Mouse (Mus musculus): ENCODE measurements at regions not wholly inside any gene's neighbourhood (a gene's known extent, or its start where the extent isn't known, plus 50 kb on each side); places are given as distances from the start of the nearest gene placed in this dataset.

DNA sequence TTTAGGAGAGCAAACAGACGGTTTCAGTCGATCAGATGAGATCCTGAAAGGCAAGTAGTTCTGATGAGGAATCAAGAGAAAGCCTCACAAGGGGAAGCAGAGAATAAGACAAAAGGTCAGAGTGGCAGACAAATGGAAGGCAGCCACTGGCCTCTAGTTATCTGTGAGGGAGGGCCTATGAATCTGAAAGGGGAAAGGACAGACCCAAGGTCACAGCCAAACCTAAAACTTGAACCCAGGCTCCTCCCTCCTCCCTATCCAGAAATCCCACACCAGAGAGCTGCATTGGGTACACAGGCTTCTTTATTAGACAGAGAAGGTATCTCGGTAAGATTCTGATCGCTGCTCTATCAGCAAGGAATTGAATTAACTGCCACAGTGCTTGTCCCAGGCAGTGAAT, 476.0 kb downstream of the Prss52 start:
- no peak for ATAC-seq (ENCODE audit: insufficient number of reproducible peaks, low FRiP score, low TSS enrichment, low read depth)
- Histone ChIP-seq H3K9ac (no peak overlapping the region), H3K4me1 (no peaks in the 10 kb centered on the region), H3K4me3 (replicated peaks) (no peak overlapping the region), H3K4me2 (replicated peaks) (no peak overlapping the region), H3K27ac (replicated peaks) (no peak overlapping the region), H3K36me3 (no peaks in the 10 kb centered on the region), H3K27me3 (peaks cover 45% of the 10 kb centered on the region), H3K9me3 (replicated peaks) (no peaks in the 10 kb centered on the region)
- WGBS = 71% methylated on average over 4 of the region's 4 CpGs

DNA sequence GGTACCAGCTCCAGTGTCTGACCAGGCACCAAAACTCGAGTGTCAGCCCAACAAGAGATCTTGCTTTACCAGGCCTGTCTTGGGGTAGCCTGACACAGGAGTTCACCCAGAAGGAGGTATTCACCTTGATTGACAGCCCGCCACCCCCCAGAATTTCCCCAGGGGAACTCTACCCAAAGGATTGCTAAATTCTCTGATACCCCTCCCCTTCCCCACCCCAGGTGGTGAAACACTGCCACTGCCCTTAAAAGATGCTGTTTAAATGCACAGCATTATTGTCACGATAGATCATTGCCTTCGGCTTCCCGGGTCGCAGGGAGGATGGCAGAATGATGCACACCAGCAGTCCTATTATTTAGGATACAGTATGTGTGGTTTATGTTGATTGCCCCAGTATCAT, 476.8 kb downstream of the Prss52 start:
- no peaks in the 10 kb centered on the region for H3K9me3 ChIP-seq (replicated peaks)
- WGBS = 37% methylated on average over 6 of the region's 6 CpGs
- H3K4me2 ChIP-seq (replicated peaks) = no peak overlapping the region
- peaks cover 53% of the 10 kb centered on the region for H3K27me3 ChIP-seq
- H3K9ac ChIP-seq = no peak overlapping the region
- no peak overlapping the region for H3K27ac ChIP-seq (replicated peaks)
- no peak for ATAC-seq (ENCODE audit: insufficient number of reproducible peaks, low FRiP score, low TSS enrichment, low read depth)
- H3K36me3 ChIP-seq = no peaks in the 10 kb centered on the region
- H3K4me1 ChIP-seq = no peaks in the 10 kb centered on the region
- no peak overlapping the region for H3K4me3 ChIP-seq (replicated peaks)

DNA sequence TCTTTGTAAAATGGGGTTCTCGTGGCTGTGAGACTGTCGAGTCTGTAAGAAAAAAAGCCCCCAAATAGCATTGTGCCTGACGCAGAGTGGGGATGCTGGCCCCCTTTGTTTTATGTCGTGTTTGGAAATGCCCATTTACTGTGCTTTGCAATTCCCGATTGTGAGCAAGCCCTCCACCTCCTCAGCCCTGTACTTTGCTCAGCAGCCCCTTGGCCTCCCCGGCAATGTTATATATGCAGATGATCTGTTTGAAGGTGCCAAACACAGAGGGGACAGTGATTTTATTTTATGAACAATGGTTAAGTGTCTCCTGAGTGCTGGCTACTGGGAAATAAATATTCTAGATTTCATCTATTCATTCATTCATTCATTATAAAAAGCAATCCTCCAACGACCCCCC, 477.6 kb downstream of the Prss52 start:
- H3K9ac ChIP-seq = no peak overlapping the region
- peaks cover 1% of the 10 kb centered on the region; the same call in 1 of the 2 replicates for H3K4me1 ChIP-seq

DNA sequence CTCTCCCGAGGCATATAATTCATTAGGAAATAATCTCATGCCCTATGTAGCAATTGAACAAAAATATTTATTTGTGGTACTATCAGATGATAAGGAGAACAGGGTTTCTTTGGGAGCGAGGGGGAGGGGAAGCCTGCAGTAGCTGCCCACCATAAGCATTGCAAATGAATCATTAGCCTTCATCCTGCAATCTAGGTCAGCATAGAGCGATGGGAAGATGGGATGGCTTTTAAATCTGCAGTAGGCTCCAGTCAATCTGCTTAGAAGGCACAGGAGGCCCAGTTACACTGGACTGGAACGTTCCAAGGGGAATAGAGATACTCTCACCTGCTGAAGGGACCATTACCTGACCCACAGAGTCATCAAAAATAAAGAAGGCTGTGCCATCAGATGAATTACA, 478.7 kb downstream of the Prss52 start:
- Histone ChIP-seq H3K4me1 (peaks cover 12% of the 10 kb centered on the region), H3K36me3 (no peaks in the 10 kb centered on the region), H3K9me3 (replicated peaks) (no peaks in the 10 kb centered on the region), H3K4me3 (replicated peaks) (no peak overlapping the region), H3K4me2 (replicated peaks) (no peak overlapping the region), H3K27ac (replicated peaks) (no peak overlapping the region), H3K9ac (no peak overlapping the region), H3K27me3 (peaks cover 73% of the 10 kb centered on the region)
- no peak for ATAC-seq (ENCODE audit: insufficient number of reproducible peaks, low FRiP score, low TSS enrichment, low read depth)
- 37% methylated on average over 4 of the region's 4 CpGs for WGBS

More for the DNA sequence above, 477.6 kb downstream of the Prss52 start:
- Histone ChIP-seq H3K4me3 (replicated peaks) (no peak overlapping the region), H3K4me2 (replicated peaks) (no peak overlapping the region), H3K36me3 (no peaks in the 10 kb centered on the region), H3K27ac (replicated peaks) (no peak overlapping the region), H3K27me3 (peaks cover 62% of the 10 kb centered on the region), H3K9me3 (replicated peaks) (no peaks in the 10 kb centered on the region)
- WGBS = 30% methylated on average over 7 of the region's 7 CpGs
- no peak for ATAC-seq (ENCODE audit: insufficient number of reproducible peaks, low FRiP score, low TSS enrichment, low read depth)

DNA sequence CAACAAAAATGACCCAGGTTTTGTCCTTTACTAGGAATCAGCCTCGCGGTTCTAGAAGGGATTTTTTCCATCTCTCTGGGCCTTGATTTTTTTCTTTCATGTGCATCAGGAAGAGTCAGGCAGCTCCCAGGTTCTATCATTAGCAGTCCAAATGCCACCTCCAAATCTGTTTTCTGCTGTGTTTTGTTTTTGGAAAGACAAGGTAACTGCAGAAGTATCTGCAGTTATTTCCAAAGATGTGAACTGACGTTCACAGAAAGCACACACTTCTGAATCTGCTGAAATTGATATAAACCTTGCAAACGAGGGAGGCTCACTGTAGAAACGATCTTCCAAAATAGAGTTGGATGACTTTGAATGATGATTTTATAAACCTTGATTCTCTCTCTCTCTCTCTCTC, 480.1 kb downstream of the Prss52 start:
- Histone ChIP-seq H3K27me3 (peaks cover 87% of the 10 kb centered on the region), H3K4me1 (peaks cover 23% of the 10 kb centered on the region), H3K27ac (replicated peaks) (no peak overlapping the region), H3K36me3 (no peaks in the 10 kb centered on the region), H3K4me2 (replicated peaks) (no peak overlapping the region), H3K4me3 (replicated peaks) (no peak overlapping the region), H3K9ac (no peak overlapping the region), H3K9me3 (replicated peaks) (no peaks in the 10 kb centered on the region)
- WGBS = 55% methylated on average over 5 of the region's 5 CpGs
- no peak for ATAC-seq (ENCODE audit: insufficient number of reproducible peaks, low FRiP score, low TSS enrichment, low read depth)

DNA sequence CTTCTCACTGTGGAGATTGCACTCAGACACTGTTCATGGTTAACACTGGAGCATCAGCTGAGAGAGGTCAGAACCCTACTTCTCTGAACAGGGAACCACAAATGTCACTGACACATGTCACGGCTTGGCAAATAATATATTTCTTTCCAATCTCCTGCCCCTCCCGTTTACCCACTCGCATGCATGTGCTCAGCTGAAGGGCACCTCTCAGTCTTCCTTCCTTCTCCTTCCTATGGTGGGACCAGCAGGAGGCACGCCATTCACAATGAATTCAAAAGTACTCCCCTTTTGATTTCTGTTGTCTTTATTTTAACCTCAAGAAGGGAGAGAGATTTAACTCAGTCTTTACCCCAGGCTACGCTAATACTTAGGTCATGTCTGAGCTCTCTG, 481.0 kb downstream of the Prss52 start:
- WGBS = 17% methylated on average over 5 of the region's 5 CpGs
- Histone ChIP-seq H3K9ac (no peak overlapping the region), H3K27ac (replicated peaks) (no peak overlapping the region), H3K36me3 (no peaks in the 10 kb centered on the region), H3K4me3 (replicated peaks) (no peak overlapping the region), H3K27me3 (peaks cover 88% of the 10 kb centered on the region), H3K9me3 (replicated peaks) (no peaks in the 10 kb centered on the region), H3K4me2 (replicated peaks) (no peak overlapping the region), H3K4me1 (peaks cover 31% of the 10 kb centered on the region)
- no peak for ATAC-seq (ENCODE audit: insufficient number of reproducible peaks, low FRiP score, low TSS enrichment, low read depth)

DNA sequence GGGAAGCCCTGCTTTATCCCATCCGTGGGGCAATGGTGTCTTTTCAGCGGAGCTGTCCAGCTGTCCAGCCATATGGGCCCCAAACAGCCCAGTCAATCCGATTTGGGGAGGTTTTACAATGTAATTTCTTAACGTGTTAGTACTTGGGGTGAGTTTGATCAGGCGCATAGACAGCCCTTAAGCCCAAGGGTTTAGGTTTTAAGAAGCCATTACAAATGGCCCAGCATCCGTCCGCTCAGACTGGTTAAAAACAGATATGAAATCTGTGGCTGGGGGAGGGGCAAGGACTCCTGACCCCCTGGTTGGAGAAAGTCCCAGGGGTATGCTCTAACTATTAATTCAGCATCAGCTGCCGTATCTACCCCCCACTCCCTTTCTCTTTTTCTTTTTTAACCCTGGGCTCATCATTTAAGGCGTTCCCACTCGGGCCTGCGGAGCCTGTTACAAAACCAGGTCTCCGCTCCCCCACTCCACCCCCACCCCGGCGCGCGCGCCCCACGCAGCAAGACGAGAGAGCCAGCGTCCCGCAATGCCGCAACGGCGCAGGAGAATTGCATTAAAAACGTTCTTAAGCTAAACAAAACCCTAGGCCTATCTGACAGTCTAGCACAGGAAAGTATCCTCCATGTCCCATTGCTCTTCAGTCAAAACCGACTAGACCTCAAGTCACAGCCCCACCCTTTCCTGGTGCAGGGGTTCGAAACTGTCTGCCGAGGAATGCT, 481.5 kb downstream of the Prss52 start:
- Histone ChIP-seq H3K4me2 (replicated peaks) (no peak overlapping the region), H3K27ac (replicated peaks) (no peak overlapping the region), H3K9ac (no peak overlapping the region), H3K4me1 (peaks cover 36% of the 10 kb centered on the region), H3K4me3 (replicated peaks) (no peak overlapping the region), H3K27me3 (peaks cover 88% of the 10 kb centered on the region), H3K9me3 (replicated peaks) (no peaks in the 10 kb centered on the region), H3K36me3 (no peaks in the 10 kb centered on the region)
- no peak for ATAC-seq (ENCODE audit: insufficient number of reproducible peaks, low FRiP score, low TSS enrichment, low read depth)
- WGBS = 5% methylated on average over 28 of the region's 28 CpGs

DNA sequence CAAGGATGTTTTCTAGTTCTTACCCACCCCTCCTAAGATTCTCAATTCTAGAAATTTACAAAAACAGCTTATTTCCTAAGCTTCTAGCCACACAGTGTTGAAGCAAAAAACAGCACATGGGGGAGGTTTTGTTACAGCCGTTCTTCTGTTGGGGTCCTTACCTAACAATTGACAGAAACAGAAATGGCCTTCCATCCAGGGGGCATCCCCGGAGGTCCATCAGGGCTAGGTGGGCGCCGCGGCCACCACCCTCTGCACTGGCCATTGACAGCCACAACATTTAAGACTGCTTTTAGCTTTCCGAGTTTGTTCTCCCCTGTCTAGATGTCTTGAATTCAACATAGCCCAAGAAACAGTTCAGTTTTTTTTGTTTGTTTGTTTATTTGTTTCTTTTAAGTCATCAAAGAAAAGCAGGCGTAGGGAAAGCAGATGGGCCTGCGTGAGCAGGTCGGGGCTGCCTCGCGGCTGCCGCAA, 482.3 kb downstream of the Prss52 start:
- Histone ChIP-seq H3K27me3 (peaks cover 90% of the 10 kb centered on the region), H3K4me2 (replicated peaks) (peak overlapping the region; percentile 79; the same call in 1 of the 2 replicates), H3K36me3 (no peaks in the 10 kb centered on the region), H3K4me3 (replicated peaks) (peak overlapping the region; percentile 45), H3K4me1 (peaks cover 38% of the 10 kb centered on the region), H3K27ac (replicated peaks) (no peak overlapping the region), H3K9ac (no peak overlapping the region), H3K9me3 (replicated peaks) (no peaks in the 10 kb centered on the region)
- no peak for ATAC-seq (ENCODE audit: insufficient number of reproducible peaks, low FRiP score, low TSS enrichment, low read depth)
- 5% methylated on average over 12 of the region's 12 CpGs for WGBS

DNA sequence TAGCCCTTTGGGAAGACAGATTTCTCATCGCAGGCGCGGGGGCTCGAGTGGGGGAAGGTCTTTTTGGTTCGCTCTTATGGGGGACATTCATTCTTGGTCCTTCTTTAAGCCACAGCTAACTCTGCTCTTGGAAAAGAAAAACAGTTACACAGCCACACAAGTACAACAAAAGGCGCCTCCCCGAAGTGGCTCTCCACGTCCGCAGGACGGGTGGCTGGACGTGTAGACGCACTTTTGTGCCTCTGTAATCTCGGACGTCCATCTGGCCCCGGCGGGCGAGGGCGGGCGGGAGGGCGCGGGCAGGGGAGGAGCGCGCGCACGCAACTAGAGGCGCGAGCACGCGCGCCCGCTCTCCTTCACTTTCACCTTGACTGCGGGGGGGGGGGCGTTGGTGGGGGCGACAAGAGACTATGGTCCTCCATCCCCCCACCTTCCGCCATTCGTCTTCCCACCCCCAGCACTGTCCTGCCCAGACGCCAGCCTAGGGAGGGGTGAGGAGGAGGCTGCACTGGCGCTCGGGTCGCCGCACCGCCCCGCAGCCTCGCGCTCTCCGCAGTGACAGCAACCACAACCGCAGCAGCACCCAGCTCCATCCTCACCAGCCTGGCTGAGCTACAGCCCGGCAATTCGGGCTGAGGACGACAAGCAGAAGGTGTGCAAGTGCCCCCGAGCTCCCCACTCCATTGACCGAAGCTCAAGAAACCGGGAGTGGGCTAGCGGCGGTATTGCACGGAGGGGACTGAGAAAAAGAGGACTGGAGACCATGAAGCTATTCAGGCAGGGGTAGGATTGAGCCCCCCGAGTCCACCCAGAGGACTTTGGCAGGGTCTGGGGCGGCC, 483.0 kb downstream of the Prss52 start:
- Histone ChIP-seq H3K4me3 (replicated peaks) (peak overlapping the region; percentile 45), H3K4me1 (peaks cover 38% of the 10 kb centered on the region), H3K4me2 (replicated peaks) (peak overlapping the region; percentile 79), H3K36me3 (no peaks in the 10 kb centered on the region), H3K27me3 (peaks cover 92% of the 10 kb centered on the region), H3K27ac (replicated peaks) (no peak overlapping the region), H3K9me3 (replicated peaks) (no peaks in the 10 kb centered on the region), H3K9ac (no peak overlapping the region)
- under 1% methylated on average over 57 of the region's 58 CpGs for WGBS
- ATAC-seq (ENCODE audit: insufficient number of reproducible peaks, low FRiP score, low TSS enrichment, low read depth) = no peak

DNA sequence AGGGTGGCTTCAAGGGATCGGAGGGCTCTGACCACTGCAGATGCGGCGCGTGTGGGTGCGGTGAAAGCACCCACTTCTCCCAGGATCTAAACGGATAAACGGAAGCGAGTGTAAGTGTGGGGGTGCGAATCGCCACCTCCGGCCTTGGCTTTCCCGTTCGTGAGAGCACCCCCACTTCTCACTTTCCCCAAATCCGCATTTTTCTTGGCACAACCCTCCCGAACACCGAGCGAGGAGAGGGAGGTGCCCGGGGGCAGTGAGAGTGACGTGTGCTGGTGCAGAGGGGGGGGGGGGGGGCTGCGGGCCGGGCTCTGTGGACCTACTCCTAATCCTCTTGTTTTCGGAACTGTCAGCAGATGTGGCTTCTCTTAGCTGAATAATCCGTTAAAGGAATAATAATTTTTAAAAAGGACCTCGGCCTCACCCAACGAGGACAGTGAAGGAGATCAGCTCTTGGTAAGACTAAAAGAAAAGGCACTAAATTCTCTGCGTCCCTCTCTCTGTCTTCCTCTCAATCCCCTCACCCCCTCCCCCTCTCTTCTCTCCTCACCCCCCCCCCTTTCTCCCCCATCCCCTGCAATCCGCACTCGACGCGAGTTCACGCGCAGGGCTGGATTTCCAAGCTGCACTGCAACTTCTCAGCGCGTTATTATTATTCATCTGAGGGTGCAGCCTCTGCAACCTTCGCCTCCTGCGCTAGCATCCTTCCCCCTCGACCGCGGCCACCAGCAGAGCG, 483.8 kb downstream of the Prss52 start:
- no peak for ATAC-seq (ENCODE audit: insufficient number of reproducible peaks, low FRiP score, low TSS enrichment, low read depth)
- WGBS = under 1% methylated on average over 40 of the region's 40 CpGs
- Histone ChIP-seq H3K9me3 (replicated peaks) (no peaks in the 10 kb centered on the region), H3K4me2 (replicated peaks) (peak overlapping the region; percentile 79), H3K4me3 (replicated peaks) (peak overlapping the region; percentile 45), H3K27ac (replicated peaks) (no peak overlapping the region), H3K4me1 (peaks cover 38% of the 10 kb centered on the region), H3K36me3 (no peaks in the 10 kb centered on the region), H3K27me3 (peaks cover 92% of the 10 kb centered on the region), H3K9ac (no peak overlapping the region)

DNA sequence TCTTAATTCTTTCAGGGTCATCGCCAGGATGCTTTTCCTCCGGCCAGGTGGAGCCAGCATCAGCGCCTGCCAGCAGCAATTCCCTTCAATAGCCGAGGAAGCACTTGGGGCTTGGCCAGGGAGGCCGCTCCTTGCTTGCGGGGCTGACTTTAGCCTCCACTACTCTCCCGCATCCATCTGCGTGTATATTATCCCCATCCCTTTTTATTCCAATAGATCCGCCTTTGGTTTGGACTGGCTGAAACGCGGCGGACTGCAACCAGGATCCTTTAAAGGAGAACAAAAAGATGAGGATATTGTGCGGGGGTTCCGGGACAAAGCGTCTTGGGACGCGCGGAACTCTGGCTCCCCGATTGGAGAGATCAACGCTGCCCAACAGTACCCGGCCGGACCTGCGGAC, 484.5 kb downstream of the Prss52 start:
- ATAC-seq (ENCODE audit: insufficient number of reproducible peaks, low FRiP score, low TSS enrichment, low read depth) = no peak
- H3K9ac ChIP-seq = no peak overlapping the region
- H3K36me3 ChIP-seq = no peaks in the 10 kb centered on the region
- H3K4me3 ChIP-seq (replicated peaks) = no peak overlapping the region
- H3K9me3 ChIP-seq (replicated peaks) = no peaks in the 10 kb centered on the region
- H3K27ac ChIP-seq (replicated peaks) = no peak overlapping the region
- peaks cover 92% of the 10 kb centered on the region for H3K27me3 ChIP-seq
- under 1% methylated on average over 22 of the region's 23 CpGs for WGBS
- H3K4me2 ChIP-seq (replicated peaks) = no peak overlapping the region
- H3K4me1 ChIP-seq = peaks cover 38% of the 10 kb centered on the region
